In genomic region chr11:23140429-23141099, GRCm38 (mm10) we compare ENCODE assay signal across 11 mouse cellular contexts.
DNase-seq lines count a peak whose midpoint lies in the region; ATAC-seq and TF ChIP-seq lines count a peak whose summit lies in the region.
"Had no signal": no experiment of that assay in that cellular context is flagged by ENCODE, and none has a peak within 500 bp of the region (broad histone marks: within the 10 kb centered on the region; RNA-seq: fewer than 3 reads in every experiment).

No protein-coding gene starts in this region.

- no peak overlapping the region for H3K4me3 ChIP-seq in kidney, adult 2 months (ENCODE audit: insufficient read depth, low read depth, low read length)
- no peak overlapping the region for H3K4me3 ChIP-seq in brown adipose tissue, adult 24 weeks (ENCODE audit: insufficient read depth, low read depth, low read length)
- H3K4me3 ChIP-seq in forebrain, postnatal 0 days (ENCODE audit: low read depth, low read length), result no peak overlapping the region
- no peak overlapping the region for H3K4me3 ChIP-seq in myocyte
- H3K4me3 ChIP-seq in intestine, postnatal 0 days (ENCODE audit: low read depth, low read length), result no peak overlapping the region
- H3K4me3 ChIP-seq: erythroblast, embryonic 14.5 days; limb, embryonic 10.5 days had no signal

- intact Hi-C loops in left cerebral cortex, postnatal 10 days (cut with DNase I), result no loop called here

- no peaks in the 10 kb centered on the region for H3K27me3 ChIP-seq in kidney, adult 2 months (replicated peaks; ENCODE audit: control insufficient read depth, insufficient read depth, low read length)
- no peaks in the 10 kb centered on the region for H3K27me3 ChIP-seq in forebrain, postnatal 0 days (ENCODE audit: insufficient read depth, low read length)
- H3K27me3 ChIP-seq in myocyte (ENCODE audit: control insufficient read depth, insufficient read depth, insufficient read length), result peaks cover 5% of the 10 kb centered on the region
- H3K27me3 ChIP-seq in intestine, postnatal 0 days (replicated peaks; ENCODE audit: control insufficient read depth, insufficient read depth, low read length), result no peaks in the 10 kb centered on the region

- H3ac ChIP-seq in myocyte (ENCODE audit: control insufficient read depth, insufficient read length), result no peak overlapping the region

- no peaks in the 10 kb centered on the region for H3K9me3 ChIP-seq in forebrain, postnatal 0 days (ENCODE audit: low read length)
- H3K9me3 ChIP-seq in intestine, postnatal 0 days (ENCODE audit: control insufficient read depth), result no peaks in the 10 kb centered on the region
- H3K9me3 ChIP-seq: limb, embryonic 10.5 days had no signal

- TF ChIP-seq POLR2A in kidney, adult 2 months (IDR thresholded peaks at IDR 0.05; ENCODE audit: low read depth, low read length), result no peak
- TF ChIP-seq POLR2A in myocyte (IDR thresholded peaks at IDR 0.05; ENCODE audit: insufficient read length, low read depth), result no peak

- H3K4me2 ChIP-seq in forebrain, postnatal 0 days (ENCODE audit: low read depth), result no peak overlapping the region
- peak overlapping the region; percentile 18 for H3K4me2 ChIP-seq in myocyte (ENCODE audit: low read depth)
- no peak overlapping the region for H3K4me2 ChIP-seq in intestine, postnatal 0 days (replicated peaks; ENCODE audit: low read depth)

- no peaks in the 10 kb centered on the region for H3K79me2 ChIP-seq in myocyte (ENCODE audit: control insufficient read depth, insufficient read depth)

- H3K27ac ChIP-seq in kidney, adult 2 months (ENCODE audit: insufficient read depth, low read depth, low read length), result no peak overlapping the region
- H3K27ac ChIP-seq in brown adipose tissue, adult 24 weeks (replicated peaks; ENCODE audit: low read depth, low read length), result peak overlapping the region; percentile 89
- H3K27ac ChIP-seq in forebrain, postnatal 0 days (ENCODE audit: low read depth, low read length), result no peak overlapping the region
- no peak overlapping the region for H3K27ac ChIP-seq in intestine, postnatal 0 days (ENCODE audit: low read depth, low read length)
- H3K27ac ChIP-seq: limb, embryonic 10.5 days had no signal

- TF ChIP-seq CTCF in kidney, adult 2 months (conservative IDR thresholded peaks at IDR 0.05; ENCODE audit: insufficient read depth, insufficient read length, low read depth, low read length), result no peak
- TF ChIP-seq CTCF in forebrain, postnatal 0 days (IDR thresholded peaks at IDR 0.05; ENCODE audit: low read depth), result no peak
- no peak for TF ChIP-seq CTCF in intestine, postnatal 0 days (IDR thresholded peaks at IDR 0.05; ENCODE audit: low read depth)

- peak; percentile 31 for DNase-seq in kidney, adult 2 months
- no peak for DNase-seq in kidney, adult 18-20 months
- peak; percentile 63 for DNase-seq in forebrain, postnatal 0 days
- no peak for DNase-seq in left cerebral cortex, adult 11 months (ENCODE audit: low spot score)
- DNase-seq in left cerebral cortex, postnatal 10 days (ENCODE audit: extremely low spot score in 1 of 2, low spot score in 2 of 2), result no peak

- 77% methylated on average over 6 of the region's 6 CpGs for WGBS in kidney, adult 2 months
- WGBS in forebrain, postnatal 0 days, result 12% methylated on average over 6 of the region's 6 CpGs
- WGBS in intestine, postnatal 0 days, result 60% methylated on average over 6 of the region's 6 CpGs

- no peaks in the 10 kb centered on the region for H3K4me1 ChIP-seq in kidney, adult 2 months (ENCODE audit: control insufficient read depth, insufficient read depth, low read length)
- H3K4me1 ChIP-seq in brown adipose tissue, adult 24 weeks (ENCODE audit: control insufficient read depth, insufficient read depth, insufficient read length, low read length), result 0 out of 2 replicates have a peak, but pooled peaks cover 3% of the 10 kb centered on the region
- peaks cover 11% of the 10 kb centered on the region; the same call in 1 of the 2 replicates for H3K4me1 ChIP-seq in forebrain, postnatal 0 days (ENCODE audit: insufficient read depth)
- no peaks in the 10 kb centered on the region for H3K4me1 ChIP-seq in intestine, postnatal 0 days (replicated peaks; ENCODE audit: control insufficient read depth, insufficient read depth, low read length)

- H3K9ac ChIP-seq in forebrain, postnatal 0 days, result no peak overlapping the region
- no peak overlapping the region for H3K9ac ChIP-seq in intestine, postnatal 0 days (ENCODE audit: low read depth, low read length)

- H3K36me3 ChIP-seq in kidney, adult 2 months (ENCODE audit: control insufficient read depth, insufficient read depth, low read length), result no peaks in the 10 kb centered on the region
- H3K36me3 ChIP-seq in forebrain, postnatal 0 days (ENCODE audit: insufficient read depth), result no peaks in the 10 kb centered on the region
- H3K36me3 ChIP-seq in myocyte (ENCODE audit: control insufficient read depth, insufficient read depth), result no peaks in the 10 kb centered on the region
- no peaks in the 10 kb centered on the region for H3K36me3 ChIP-seq in intestine, postnatal 0 days (ENCODE audit: control insufficient read depth, insufficient read depth)
- H3K36me3 ChIP-seq: limb, embryonic 10.5 days had no signal

- peak; percentile 89 for ATAC-seq in forebrain, postnatal 0 days
- no peak for ATAC-seq in intestine, postnatal 0 days
- ATAC-seq: inflammation-experienced regulatory T-cells, adult 6 months had no signal

TF ChIP-seq in myocyte, 11 proteins besides CTCF, POLR2A, EP300 and RAD21:
- no peak for TF ChIP-seq MAX (IDR thresholded peaks at IDR 0.05; ENCODE audit: low read depth)
- TF ChIP-seq SRF (IDR thresholded peaks at IDR 0.05; ENCODE audit: control insufficient read depth, insufficient read length, low read depth), result no peak
- TF ChIP-seq TCF12 (IDR thresholded peaks at IDR 0.05; ENCODE audit: insufficient read depth, poor library complexity, severe bottlenecking), result no peak
- no peak for TF ChIP-seq USF1 (IDR thresholded peaks at IDR 0.05; ENCODE audit: low read depth)
- TF ChIP-seq E2F4 (IDR thresholded peaks at IDR 0.05; ENCODE audit: insufficient read depth), result no peak
- TF ChIP-seq TCF3 (IDR thresholded peaks at IDR 0.05; ENCODE audit: insufficient read length, low read depth), result no peak
- no peak for TF ChIP-seq MYOG (IDR thresholded peaks at IDR 0.05; ENCODE audit: control insufficient read depth in 1 of 3, insufficient read depth in 1 of 3, insufficient read length in 2 of 3, low read depth in 2 of 3)
- TF ChIP-seq POLR2AphosphoS2 (IDR thresholded peaks at IDR 0.05; ENCODE audit: insufficient read length, low read depth), result no peak
- TF ChIP-seq CEBPB (IDR thresholded peaks at IDR 0.05; ENCODE audit: insufficient read depth, poor library complexity, severe bottlenecking), result no peak
- no peak for TF ChIP-seq REST (IDR thresholded peaks at IDR 0.05; ENCODE audit: insufficient read depth, insufficient read length)

Comparison
In these comparisons a context has a peak if more than half of its experiments do, and no peak if none do; other contexts are left out.
1. DNase-seq: peak in kidney, adult 2 months (single experiment) and forebrain, postnatal 0 days (single experiment); none in kidney, adult 18-20 months (single experiment), left cerebral cortex, adult 11 months (single experiment) and left cerebral cortex, postnatal 10 days (0 of 2).